Mouse (Mus musculus) testis, postnatal 10 days (tissue): ENCODE results near the gene P4hb.

Experiments used
- DNase-seq: peaks from one replicate; pipeline ENCODE4 v3.0.0; 2021; ENCODE audit warnings: low spot score

The P4hb gene

GRCm38 (mm10) chr11:120572752-120573584 lies at the start of gene P4hb:
Gene P4hb (minus strand): TSS chr11:120573253.
- peak; percentile 100 for DNase-seq

- DNase-seq: no peak
Observed at GRCm38 (mm10) chr11:120622805-120623204, 49.8 kb upstream of the P4hb start.

- DNase-seq: no peak
Observed at GRCm38 (mm10) chr11:120620195-120620594, 47.1 kb upstream of the P4hb start.

- no peak for DNase-seq
Observed at GRCm38 (mm10) chr11:120618619-120619535, 45.8 kb upstream of the P4hb start.

GRCm38 (mm10) chr11:120617519-120618112 lies 44.6 kb upstream of the P4hb start, which contains the start of gene Pcyt2:
Gene Pcyt2 (minus strand): TSS chr11:120617936.
- peak; percentile 96 for DNase-seq

GRCm38 (mm10) chr11:120616617-120617294 lies 43.7 kb upstream of the P4hb start:
- no peak for DNase-seq

- DNase-seq: peak; percentile 40
Observed at GRCm38 (mm10) chr11:120615606-120616203, 42.7 kb upstream of the P4hb start.

- peak; percentile 40 for DNase-seq
Observed at GRCm38 (mm10) chr11:120615167-120615566, 42.1 kb upstream of the P4hb start.

GRCm38 (mm10) chr11:120613976-120614375 lies 40.9 kb upstream of the P4hb start:
- DNase-seq: peak; percentile 39

- peak; percentile 40 for DNase-seq
Observed at GRCm38 (mm10) chr11:120613481-120613972, 40.5 kb upstream of the P4hb start.

GRCm38 (mm10) chr11:120612763-120613162 lies 39.7 kb upstream of the P4hb start:
- peak; percentile 86 for DNase-seq

- no peak for DNase-seq
Observed at GRCm38 (mm10) chr11:120610477-120611046, 37.5 kb upstream of the P4hb start.

- peak; percentile 45 for DNase-seq
Observed at GRCm38 (mm10) chr11:120609250-120609649, 36.2 kb upstream of the P4hb start.

- peak; percentile 51 for DNase-seq
Observed at GRCm38 (mm10) chr11:120608241-120609034, 35.4 kb upstream of the P4hb start, which contains the start of gene Npb. Gene Npb (plus strand): TSS chr11:120608477.

- DNase-seq: no peak
Observed at GRCm38 (mm10) chr11:120606764-120607163, 33.7 kb upstream of the P4hb start.

GRCm38 (mm10) chr11:120605667-120606066 lies 32.6 kb upstream of the P4hb start:
- no peak for DNase-seq

- no peak for DNase-seq
Observed at GRCm38 (mm10) chr11:120603545-120603944, 30.5 kb upstream of the P4hb start.

GRCm38 (mm10) chr11:120600716-120601115 lies 27.7 kb upstream of the P4hb start:
- DNase-seq: no peak

- DNase-seq: no peak
Observed at GRCm38 (mm10) chr11:120598990-120599549, 26.0 kb upstream of the P4hb start.
